Mouse (Mus musculus) liver, embryonic 13.5 days (tissue): ENCODE data around the gene Tyro3. TPM values are rescaled to one million over a fixed set of nuclear protein-coding genes. Genes with fewer than 3 reads are reported as not detected.

Experiments
- polyA plus RNA-seq: library from polyadenylated mRNA; unstranded; fragments of >200 nt; fragmentation: Nextera tagmentation; extraction: Ambion mirVana; gene quantifications from 2 replicates; pipeline ENCODE4 v1.2.1, GENCODE M21; 2015

The Tyro3 gene
- polyA plus RNA-seq, 1 experiment from 2014 or later = 1.5 TPM

Other genes with a start within 250 kb of the Tyro3 start
- 90.6 and 119 TPM in 2 replicates for gene Nusap1, start 179.4 kb upstream of the Tyro3 start, polyA plus RNA-seq
- 42.8 and 50.4 TPM in 2 replicates for gene Oip5, start 179.3 kb upstream of the Tyro3 start, polyA plus RNA-seq
- gene Ndufaf1, start 134.9 kb upstream of the Tyro3 start, polyA plus RNA-seq = 44.6 and 52.0 TPM in 2 replicates
- gene Rtf1, start 122.7 kb upstream of the Tyro3 start, polyA plus RNA-seq = 18.3 and 23.8 TPM in 2 replicates
- 2.3 and 2.9 TPM in 2 replicates for gene Itpka, start 55.4 kb upstream of the Tyro3 start, polyA plus RNA-seq
- gene Ltk, start 37.3 kb upstream of the Tyro3 start, polyA plus RNA-seq = 0.08 TPM in 1 of 2 replicates, not detected in the other
- 10.2 and 11.9 TPM in 2 replicates for gene Rpap1, start 10.2 kb upstream of the Tyro3 start, polyA plus RNA-seq
- gene Mga, start 99.5 kb downstream of the Tyro3 start, polyA plus RNA-seq = 6.6 and 8.0 TPM in 2 replicates
- 0.28 and 0.57 TPM in 2 replicates for gene Mapkbp1, start 175.0 kb downstream of the Tyro3 start, polyA plus RNA-seq
- gene Jmjd7, start 229.8 kb downstream of the Tyro3 start, polyA plus RNA-seq = 7.2 and 8.2 TPM in 2 replicates
- 0.35 and 0.46 TPM in 2 replicates for gene Gm28042, start 229.8 kb downstream of the Tyro3 start, polyA plus RNA-seq
- gene Pla2g4b, start 235.7 kb downstream of the Tyro3 start, polyA plus RNA-seq = 0.14 TPM in 2 replicates